Mouse (Mus musculus) adrenal gland, postnatal 25 days (tissue): ENCODE results near the gene Spred2. TPM values are rescaled to one million over a fixed set of nuclear protein-coding genes. Genes with fewer than 3 reads are reported as not detected.
"Not testable (repeated sequence)": the region's sequence is repeated elsewhere in the genome, so short reads cannot be mapped to it uniquely, and the experiment has no call there.

Experiments used
- DNase-seq: peaks from one replicate; pipeline ENCODE4 v3.0.0; 2021; ENCODE audit warnings: mixed read lengths
- total RNA-seq: library from RNA; stranded (reverse); gene quantifications from 2 replicates; pipeline ENCODE4 v1.2.3, GENCODE M21; 2021

Gene Spred2
- total RNA-seq, 1 experiment from 2014 or later: 34.5 TPM

DNA sequence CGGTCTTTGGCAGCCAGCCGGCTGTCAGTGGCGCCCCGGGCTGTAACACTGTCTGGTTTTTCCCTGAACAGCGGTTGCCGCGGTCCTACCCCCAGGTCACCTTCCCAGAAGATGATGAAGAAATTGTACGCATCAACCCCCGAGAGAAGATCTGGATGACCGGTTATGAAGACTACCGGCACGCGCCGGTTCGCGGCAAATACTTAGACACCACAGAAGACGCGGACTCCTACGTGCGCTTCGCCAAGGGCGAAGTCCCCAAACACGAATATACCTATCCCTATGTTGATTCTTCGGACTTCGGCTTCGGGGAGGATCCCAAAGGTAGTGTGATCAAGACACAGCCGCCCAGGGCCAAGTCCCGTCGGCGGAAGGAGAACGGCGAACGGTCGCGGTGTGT, 96.5 kb downstream of the Spred2 start:
- no peak for DNase-seq

- DNase-seq: no peak
These were observed 98.3 kb downstream of the Spred2 start for GRCm38 (mm10) chr11:20022462-20022861.

- no peak for DNase-seq
These were observed 98.8 kb downstream of the Spred2 start for GRCm38 (mm10) chr11:20022911-20023482.

DNA sequence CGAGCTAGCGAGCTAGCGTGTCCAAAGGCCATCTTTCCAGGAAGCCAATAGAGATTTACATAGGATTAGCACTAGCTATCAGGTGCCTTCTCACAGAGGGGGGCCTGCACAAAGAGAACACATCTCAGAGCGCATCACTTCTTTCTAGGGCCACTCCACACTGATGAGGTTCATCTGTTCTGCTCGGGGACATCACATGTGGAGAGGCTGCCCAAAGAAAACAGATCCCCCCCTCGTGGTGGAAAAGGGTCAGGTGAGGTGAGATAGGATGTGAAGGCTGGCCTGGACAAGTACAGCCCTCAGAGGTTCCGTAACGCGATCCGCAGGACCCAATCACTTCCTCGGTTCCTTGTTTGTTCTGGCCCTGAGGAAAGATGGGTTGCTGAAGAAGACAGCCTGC, 101.7 kb downstream of the Spred2 start:
- DNase-seq: no peak

DNA sequence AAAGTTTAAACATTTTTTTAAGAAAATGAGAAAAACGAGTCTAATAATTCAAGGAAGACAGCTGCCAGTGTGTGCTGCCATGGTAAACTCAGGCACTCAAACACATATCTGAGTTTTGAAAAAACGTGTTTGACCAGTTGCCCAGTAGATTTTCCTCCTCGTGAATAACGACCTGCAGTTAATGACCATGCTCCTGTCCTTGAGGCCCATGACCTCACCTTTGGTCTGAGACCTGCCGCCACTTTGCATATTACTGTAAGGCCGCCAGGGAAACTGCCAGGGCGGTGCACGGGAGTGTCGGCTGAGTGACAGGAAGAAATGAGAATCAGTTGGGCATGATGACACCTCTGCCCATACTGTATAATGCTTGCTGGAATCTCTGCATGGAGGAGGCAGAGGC, 103.5 kb downstream of the Spred2 start:
- no peak for DNase-seq

DNA sequence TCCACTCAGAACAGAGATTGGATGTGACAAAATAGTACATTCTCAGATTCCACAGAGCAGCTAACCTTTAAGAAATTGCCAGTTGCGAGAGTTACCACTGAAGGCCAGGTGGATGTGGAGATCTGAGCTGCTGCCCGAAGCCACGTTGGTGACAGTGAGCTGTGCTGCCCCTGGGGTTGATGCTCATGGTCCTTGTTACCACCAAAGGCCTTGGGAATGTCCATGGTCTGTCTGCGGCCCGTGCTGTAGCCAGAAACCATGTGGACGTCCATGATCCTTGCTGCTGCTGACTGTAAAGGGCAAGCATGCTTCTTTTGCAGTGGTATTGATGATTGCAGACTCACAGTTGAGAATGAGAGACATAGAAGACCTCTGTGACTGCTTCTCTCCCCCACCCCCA, 104.2 kb downstream of the Spred2 start:
- DNase-seq: no peak

DNA sequence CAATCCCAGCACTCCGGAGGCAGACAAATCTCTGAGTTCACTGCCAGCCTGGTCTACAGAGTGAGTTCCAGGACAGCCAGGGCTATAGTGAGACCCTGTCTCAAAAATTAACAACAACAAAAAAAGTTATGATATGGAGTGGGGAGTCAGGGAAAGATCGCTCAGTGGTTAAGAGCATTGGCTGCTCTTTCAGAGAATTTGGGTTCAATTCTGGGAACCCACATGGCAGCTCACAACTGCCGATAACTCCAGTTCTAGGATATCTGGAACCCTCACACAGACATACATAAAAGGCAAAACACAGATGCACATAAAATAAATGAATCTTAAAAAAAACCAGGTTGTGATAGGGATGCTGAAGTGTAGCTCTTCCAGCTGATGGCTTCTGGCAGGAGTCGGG, 104.8 kb downstream of the Spred2 start:
- no peak for DNase-seq

DNA sequence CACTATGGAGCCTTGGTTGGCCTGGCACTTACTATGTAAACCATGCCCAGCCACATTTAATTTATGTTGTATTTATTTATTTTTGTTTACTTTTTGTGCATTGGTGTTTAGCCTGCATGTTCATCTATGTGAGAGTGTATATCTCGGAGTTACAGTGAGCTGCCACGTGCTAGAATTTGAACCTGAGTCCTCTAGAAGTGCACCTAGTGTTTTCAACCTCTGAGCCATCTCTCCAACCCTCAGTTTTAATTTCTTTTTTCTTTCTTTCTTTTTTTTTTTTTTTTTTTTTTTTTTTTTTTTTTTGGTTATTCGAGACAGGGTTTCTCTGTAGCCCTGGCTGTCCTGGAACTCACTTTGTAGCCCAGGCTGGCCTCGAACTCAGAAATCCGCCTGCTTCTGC, 106.8 kb downstream of the Spred2 start:
- DNase-seq: not testable (repeated sequence)

DNA sequence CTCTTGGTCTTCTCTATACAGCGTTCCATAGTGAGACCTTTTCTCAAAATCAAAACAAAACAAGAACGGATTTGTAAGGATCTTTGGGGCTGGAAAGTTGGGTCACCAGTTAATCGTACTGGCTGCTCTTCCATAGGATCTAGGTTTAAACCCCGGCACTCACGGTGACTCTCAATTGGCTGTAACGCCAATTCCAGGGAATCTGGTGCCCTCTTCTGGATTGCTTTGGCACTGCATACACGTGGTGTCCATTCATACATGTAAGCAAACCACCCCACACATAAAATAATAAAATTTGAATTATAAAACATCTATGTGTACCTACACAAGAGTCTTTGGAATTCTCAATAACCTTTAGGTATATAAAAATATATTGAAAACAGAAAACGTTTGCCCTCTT, 107.4 kb downstream of the Spred2 start:
- DNase-seq: peak; percentile 41

DNA sequence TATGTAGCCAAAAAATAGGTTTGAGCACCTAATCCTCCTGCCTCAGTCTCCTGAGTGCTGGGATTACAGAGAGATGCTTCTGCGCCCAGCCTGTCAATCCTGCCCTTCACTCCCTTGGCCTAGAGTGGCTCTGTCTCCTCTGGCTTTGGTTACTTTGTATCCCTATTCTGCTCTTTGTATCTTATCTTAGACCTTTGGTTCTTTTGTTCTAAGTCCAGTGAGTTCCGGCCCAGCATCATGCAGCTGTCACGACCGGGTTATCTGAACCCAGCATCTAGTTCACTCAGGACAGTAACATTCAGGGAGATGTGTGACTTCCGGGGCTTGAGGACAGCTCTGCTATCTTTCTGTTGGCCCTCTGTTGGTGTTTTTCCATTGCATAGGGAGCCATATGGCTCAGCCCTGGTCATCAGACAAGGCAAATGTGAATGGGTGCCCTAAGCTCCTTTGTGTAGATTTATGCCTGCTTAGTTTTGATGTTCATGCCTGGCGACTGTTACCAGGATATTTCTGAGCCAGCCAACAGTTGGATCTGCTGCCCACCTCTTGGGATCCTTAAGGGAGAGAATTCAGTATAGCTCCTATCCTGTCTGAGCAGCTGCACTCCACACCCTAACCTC, 109.5 kb downstream of the Spred2 start:
- DNase-seq: no peak

DNA sequence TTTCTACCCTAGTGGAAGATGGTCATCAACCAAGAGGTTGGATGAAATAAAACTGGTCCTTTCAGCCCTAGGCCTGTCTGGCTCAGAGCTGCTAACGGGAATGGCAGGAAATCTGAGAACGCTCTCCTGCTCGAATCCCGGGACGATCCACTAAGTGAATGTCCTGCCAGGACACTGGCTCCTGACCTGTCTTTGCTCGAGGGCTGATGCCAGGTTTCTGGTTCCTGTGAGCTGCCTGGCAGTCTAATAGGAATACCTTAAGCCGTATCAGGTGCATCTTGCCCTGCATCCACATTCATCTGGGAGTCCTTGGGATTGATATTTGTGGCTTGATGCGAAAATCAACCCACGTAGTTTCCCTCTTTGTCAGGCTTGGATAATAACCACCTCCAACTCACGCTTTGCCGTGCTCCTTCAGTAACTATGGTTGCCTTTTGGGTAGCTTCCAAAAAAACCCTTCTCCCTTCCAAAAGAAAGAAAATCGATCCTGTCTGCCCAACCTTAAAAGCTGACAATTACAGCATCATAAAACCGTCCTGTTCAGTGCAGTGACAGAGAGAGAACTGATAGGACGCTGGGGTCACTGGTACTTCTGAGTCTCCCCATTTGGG, 110.3 kb downstream of the Spred2 start:
- DNase-seq: no peak

DNA sequence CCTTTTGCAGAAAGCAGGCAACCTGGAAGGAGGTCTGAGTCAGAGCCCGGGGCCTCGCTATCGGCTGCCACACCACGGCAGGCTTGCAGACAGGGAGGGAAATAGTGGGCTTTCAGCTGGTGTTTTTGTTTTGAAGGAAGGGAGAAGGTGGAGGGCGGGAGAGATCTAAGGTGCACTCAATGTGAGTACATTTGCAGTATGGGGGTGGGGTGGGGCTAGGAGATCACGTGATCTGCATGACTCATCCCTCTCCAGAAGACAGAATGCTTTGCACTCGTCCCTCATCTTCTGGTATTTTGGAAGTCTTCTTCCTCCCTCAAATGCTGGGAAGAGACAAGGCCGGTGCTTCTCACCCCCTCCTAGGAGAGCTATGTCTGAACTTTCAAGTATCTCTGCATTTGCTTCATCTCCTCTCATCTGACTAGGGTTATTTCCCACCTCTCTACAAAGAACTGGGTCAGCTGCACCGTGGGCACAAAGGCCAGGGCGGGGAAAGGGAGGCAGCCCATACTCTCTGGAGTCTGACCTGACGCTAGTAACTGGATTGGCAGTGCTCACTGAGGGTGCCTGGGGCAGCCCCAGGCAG, 111.3 kb downstream of the Spred2 start:
- peak; percentile 30 for DNase-seq

DNA sequence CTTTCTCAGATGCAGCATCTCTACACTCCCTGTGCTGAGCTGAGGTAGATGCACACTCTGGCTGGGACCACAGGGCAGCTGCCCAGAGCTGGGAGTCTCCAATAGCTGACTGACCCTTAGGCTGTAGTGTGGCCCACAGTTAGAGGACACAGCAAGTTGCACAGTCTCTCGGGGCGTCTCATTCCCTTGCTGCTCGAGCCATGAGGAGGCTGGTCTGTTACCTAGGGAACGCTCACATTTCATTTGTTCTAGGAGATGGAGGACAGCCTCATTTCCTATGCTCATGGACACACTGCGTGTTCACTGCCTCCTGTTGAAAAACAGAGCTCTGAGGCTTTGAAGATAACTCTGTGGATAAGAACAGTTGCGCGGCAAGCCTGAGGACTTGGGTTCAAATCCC, 111.8 kb downstream of the Spred2 start:
- no peak for DNase-seq

GRCm38 (mm10) chr11:20037739-20038138, 113.6 kb downstream of the Spred2 start:
- DNase-seq: no peak

- DNase-seq: no peak
These were observed 114.5 kb downstream of the Spred2 start for GRCm38 (mm10) chr11:20038723-20039122.

DNA sequence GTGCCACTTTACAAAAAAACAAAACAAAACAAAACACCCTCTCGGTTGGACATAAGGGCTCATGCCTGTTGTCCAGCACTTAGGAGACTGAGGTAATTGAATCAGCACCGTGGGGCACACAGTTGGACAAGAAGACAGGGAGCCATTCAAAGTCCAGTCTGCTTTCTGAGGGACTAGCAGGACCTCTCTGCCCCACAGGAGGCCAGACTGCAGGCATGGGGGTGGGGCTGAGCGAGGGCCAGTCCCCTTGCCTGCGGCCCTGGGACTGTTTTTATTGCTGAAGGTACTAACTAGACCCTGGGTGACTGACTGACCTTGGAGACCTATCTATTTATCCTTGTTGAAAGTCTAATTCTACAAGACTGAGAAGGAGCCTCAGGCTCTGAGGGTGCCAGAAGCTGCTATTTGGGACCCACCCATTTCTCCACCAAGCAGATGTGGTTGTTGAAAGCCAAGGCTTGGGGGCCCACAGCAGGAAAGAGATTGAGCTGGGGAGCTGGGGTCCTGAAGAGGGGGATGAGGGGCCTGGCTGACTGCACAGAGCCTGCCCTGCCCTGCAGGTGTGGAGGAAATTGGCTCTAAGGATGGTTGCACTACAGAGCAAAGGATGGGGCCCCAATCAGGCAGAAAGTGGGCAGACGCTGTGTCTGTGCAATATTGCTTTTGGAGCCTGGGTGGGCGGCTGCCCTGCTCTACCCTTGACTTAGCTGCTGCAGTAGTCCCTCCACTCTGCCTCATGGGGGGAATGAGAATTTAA, 117.2 kb downstream of the Spred2 start:
- no peak for DNase-seq

DNA sequence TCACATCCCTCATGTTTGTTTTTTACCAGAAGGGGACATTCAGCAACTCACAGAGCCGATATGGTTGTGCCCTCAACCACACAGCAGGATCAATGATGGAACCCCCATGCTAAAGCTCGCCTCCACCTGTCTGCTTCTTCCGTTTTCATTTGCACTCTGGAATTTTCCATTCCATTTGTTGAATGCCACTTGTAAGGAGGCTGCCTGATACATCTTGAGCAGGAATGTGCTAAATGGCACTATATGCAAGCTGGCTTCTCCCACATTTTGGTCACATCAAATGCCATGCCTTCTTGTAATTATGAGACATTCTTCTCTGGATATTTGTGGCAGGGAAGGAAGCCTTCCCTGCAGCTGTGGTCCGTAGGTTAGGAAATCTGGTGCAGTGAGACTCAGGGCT, 117.9 kb downstream of the Spred2 start:
- no peak for DNase-seq

- DNase-seq: no peak
These were observed 119.1 kb downstream of the Spred2 start for GRCm38 (mm10) chr11:20043256-20043655.

DNA sequence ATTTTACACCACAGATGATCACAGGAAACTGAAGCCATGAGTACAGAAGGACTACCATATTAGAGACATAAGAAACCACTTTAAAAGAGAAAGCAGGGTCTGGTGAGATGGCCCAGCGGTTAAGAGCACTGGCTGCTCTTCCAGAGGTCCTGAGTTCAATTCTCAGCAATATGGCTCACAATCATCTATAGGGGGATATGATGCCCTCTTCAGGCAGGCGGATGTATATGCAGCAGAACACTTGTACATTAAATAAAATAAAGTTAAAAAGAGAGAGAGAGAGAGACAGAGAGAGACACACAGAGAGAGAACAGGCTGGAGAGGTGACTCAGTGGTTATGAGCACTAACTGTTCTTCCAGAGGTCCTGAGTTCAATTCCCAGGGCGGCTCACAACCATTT, 121.4 kb downstream of the Spred2 start:
- DNase-seq: no peak

DNA sequence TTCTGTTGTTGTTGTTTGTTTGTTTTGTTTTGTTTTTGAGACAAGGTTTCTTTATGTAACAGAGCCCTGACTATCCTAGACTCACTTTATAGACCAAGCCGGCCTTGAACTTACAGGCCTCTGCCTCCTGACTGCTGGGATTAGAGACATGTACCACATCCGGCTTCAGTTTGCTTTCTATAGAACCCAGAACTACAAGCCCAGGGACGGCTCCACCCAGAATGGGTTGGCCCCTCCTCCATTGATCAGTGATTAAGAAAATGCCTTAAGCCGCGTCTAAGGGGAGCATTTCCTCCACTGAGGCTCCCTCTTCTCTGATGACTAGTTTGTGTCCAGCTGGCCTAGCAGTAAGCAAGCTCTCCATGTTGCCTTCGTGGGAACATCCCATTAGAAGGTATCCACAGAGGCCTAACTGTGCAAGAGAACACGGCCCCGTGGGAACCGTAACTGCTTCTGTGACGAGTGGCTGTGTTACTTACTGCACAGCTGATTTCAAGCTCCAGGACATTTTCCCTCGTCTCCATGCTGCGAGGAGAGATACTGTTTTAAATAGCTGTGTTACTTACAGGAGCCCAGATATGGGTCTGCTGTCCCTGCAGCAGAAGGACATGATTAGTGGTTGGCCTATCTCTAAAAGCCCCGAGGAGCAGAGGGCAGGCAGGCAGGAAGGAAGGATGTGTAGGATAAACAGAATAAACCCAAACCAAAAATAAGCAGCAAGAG, 128.8 kb downstream of the Spred2 start:
- no peak for DNase-seq

DNA sequence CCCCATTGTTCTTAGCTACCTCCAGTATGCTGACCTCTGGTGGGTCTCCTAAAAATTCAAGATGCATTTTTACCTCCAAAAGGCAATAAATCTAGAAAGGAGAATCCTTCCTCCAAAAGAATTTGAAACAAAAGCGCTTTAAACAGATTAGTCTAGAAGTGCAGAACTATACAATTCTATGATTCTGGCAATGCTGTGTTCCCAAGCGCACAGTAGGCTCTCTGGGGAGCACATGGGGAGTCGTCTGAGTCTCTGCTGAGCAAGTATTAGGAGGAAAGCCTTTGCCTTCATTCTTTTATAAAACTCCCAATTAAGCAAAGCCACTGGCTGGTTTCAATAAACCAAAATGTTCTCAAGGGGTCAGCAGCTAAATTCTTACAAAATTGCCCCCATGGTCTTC, 129.8 kb downstream of the Spred2 start:
- no peak for DNase-seq

DNA sequence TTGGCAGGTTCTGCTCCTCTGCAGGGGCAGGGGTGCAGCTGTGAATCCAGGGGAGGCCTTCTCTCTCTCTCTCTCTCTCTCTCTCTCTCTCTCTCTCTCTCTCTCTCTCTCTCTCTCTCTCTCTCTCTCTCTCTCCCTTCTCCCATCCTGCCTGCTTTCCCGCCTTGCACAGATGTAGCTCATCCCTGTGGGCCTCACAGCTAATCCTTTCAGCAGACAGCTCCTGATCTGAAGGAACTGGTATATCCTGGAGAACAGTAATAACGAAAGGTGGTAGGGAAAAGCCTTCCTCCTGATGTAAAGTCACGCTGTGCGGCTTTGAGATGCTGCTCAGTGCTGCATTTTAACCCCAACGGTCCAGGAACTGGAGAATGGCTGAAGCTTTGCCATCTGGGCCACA, 130.4 kb downstream of the Spred2 start:
- no peak for DNase-seq
